Mouse (Mus musculus) retina, postnatal 1 day (tissue): ENCODE data around the gene Olfr547.
"Not testable (repeated sequence)": the region's sequence is repeated elsewhere in the genome, so short reads cannot be mapped to it uniquely, and the experiment has no call there.

Experiments used
- DNase-seq: peaks from one replicate; pipeline ENCODE4 v3.0.0-alpha.2; 2012

The Olfr547 gene

GRCm38 (mm10) chr7:102534449-102534848, at the start of gene Olfr547:
TSS of gene Olfr547 (plus strand) at chr7:102534749.
- no peak for DNase-seq

GRCm38 (mm10) chr7:102484766-102485165, 49.8 kb upstream of the Olfr547 start:
- not testable (repeated sequence) for DNase-seq

- no peak for DNase-seq
These were observed 48.4 kb upstream of the Olfr547 start for GRCm38 (mm10) chr7:102486105-102486504.

- no peak for DNase-seq
These were observed 46.4 kb upstream of the Olfr547 start, which contains the start of gene Olfr544 for GRCm38 (mm10) chr7:102488161-102488560. TSS of gene Olfr544 (minus strand) at chr7:102488313.

- DNase-seq: not testable (repeated sequence)
These were observed 40.1 kb upstream of the Olfr547 start for GRCm38 (mm10) chr7:102494416-102494815.

- no peak for DNase-seq
These were observed 35.1 kb upstream of the Olfr547 start, which contains the start of gene Olfr545 for GRCm38 (mm10) chr7:102499473-102499872. TSS of gene Olfr545 (minus strand) at chr7:102499573.

GRCm38 (mm10) chr7:102501986-102502385, 32.6 kb upstream of the Olfr547 start:
- no peak for DNase-seq

GRCm38 (mm10) chr7:102506848-102507247, 27.7 kb upstream of the Olfr547 start:
- DNase-seq: peak; percentile 80

- DNase-seq: no peak
These were observed 26.5 kb upstream of the Olfr547 start for GRCm38 (mm10) chr7:102508066-102508465.

GRCm38 (mm10) chr7:102508666-102509065, 25.9 kb upstream of the Olfr547 start:
- DNase-seq: no peak

- no peak for DNase-seq
These were observed 24.8 kb upstream of the Olfr547 start for GRCm38 (mm10) chr7:102509726-102510125.

- DNase-seq: no peak
These were observed 22.6 kb upstream of the Olfr547 start for GRCm38 (mm10) chr7:102511927-102512326.

GRCm38 (mm10) chr7:102512814-102513435, 21.6 kb upstream of the Olfr547 start:
- DNase-seq: peak; percentile 88

- DNase-seq: no peak
These were observed 20.4 kb upstream of the Olfr547 start for GRCm38 (mm10) chr7:102514144-102514543.

- peak; percentile 14 for DNase-seq
These were observed 18.1 kb upstream of the Olfr547 start for GRCm38 (mm10) chr7:102516261-102517050.

GRCm38 (mm10) chr7:102517051-102517335, 17.6 kb upstream of the Olfr547 start:
- DNase-seq: no peak

- DNase-seq: no peak
These were observed 5.5 kb upstream of the Olfr547 start for GRCm38 (mm10) chr7:102529052-102529451.

- no peak for DNase-seq
These were observed 6.0 kb downstream of the Olfr547 start, which contains the start of gene Olfr548-ps1 for GRCm38 (mm10) chr7:102540596-102540995. TSS of gene Olfr548-ps1 (plus strand) at chr7:102540896.

- no peak for DNase-seq
These were observed 6.7 kb downstream of the Olfr547 start for GRCm38 (mm10) chr7:102541251-102541650.

GRCm38 (mm10) chr7:102549570-102549969, 15.0 kb downstream of the Olfr547 start, which contains the start of gene Olfr549:
TSS of gene Olfr549 (plus strand) at chr7:102549870.
- no peak for DNase-seq

- no peak for DNase-seq
These were observed 18.7 kb downstream of the Olfr547 start for GRCm38 (mm10) chr7:102553279-102553678.

- DNase-seq: peak; percentile 83
These were observed 30.7 kb downstream of the Olfr547 start, which contains the start of gene Trim21 for GRCm38 (mm10) chr7:102564999-102565997. TSS of gene Trim21 (minus strand) at chr7:102565486.

- no peak for DNase-seq
These were observed 31.7 kb downstream of the Olfr547 start for GRCm38 (mm10) chr7:102566219-102566618.
